Mouse (Mus musculus): ENCODE measurements at regions not wholly inside any gene's neighbourhood (a gene's known extent, or its start where the extent isn't known, plus 50 kb on each side); places are given as distances from the start of the nearest gene placed in this dataset.

DNA sequence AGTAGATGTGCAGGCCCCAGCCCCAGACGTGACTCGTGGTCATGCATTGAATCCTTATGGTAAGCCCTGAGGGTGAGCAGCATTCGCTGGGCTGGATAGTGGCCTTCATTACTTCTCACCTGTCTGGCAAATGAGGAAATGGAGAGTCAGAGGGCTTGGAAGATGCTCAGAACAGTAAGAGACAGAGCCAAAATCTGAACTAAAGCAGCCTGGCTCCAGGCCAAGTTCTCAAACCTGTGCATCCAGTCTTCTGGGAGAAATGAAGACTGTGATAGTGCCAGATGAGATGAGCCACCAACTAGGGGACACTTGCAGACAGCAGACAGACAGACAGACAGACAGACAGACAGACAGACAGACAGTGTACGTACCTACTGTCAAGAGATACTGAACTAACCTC, 137.1 kb downstream of the Wscd1 start:
- Histone ChIP-seq H3K4me2 (no peak overlapping the region), H3K4me1 (no peaks in the 10 kb centered on the region), H3K27me3 (replicated peaks) (no peaks in the 10 kb centered on the region), H3K4me3 (no peak overlapping the region), H3K36me3 (no peaks in the 10 kb centered on the region), H3K9me3 (no peaks in the 10 kb centered on the region), H3K27ac (replicated peaks) (no peak overlapping the region), H3K9ac (no peak overlapping the region)
- no peak for ATAC-seq (ENCODE audit: extremely low read depth, insufficient number of reproducible peaks, low FRiP score, low TSS enrichment)
- 61% methylated on average over 4 of the region's 4 CpGs for WGBS

DNA sequence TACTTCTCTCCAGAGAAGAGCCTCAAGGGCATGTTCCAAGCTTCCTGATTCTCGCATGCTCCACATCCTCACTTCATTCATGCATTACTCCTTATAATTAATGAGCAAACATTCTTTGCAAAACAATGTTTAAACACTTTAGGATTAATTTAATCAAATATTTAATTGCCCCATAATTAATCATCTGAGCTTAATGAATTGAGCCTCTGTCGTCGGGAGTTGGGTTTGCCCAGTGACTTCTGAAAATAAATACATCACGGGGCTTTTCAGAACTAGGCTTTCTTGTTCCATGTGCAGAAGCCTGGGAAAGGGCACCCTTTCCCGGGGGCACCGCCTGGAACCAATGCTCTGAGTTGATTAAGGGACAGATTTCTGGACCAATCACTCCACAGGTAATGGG, 135.1 kb downstream of the Wscd1 start:
- Histone ChIP-seq H3K4me3 (no peak overlapping the region), H3K4me2 (no peak overlapping the region), H3K9me3 (no peaks in the 10 kb centered on the region), H3K27ac (replicated peaks) (no peak overlapping the region), H3K27me3 (replicated peaks) (no peaks in the 10 kb centered on the region), H3K4me1 (no peaks in the 10 kb centered on the region), H3K9ac (no peak overlapping the region), H3K36me3 (no peaks in the 10 kb centered on the region)
- WGBS, result 71% methylated on average over 6 of the region's 6 CpGs
- no peak for ATAC-seq (ENCODE audit: extremely low read depth, insufficient number of reproducible peaks, low FRiP score, low TSS enrichment)

DNA sequence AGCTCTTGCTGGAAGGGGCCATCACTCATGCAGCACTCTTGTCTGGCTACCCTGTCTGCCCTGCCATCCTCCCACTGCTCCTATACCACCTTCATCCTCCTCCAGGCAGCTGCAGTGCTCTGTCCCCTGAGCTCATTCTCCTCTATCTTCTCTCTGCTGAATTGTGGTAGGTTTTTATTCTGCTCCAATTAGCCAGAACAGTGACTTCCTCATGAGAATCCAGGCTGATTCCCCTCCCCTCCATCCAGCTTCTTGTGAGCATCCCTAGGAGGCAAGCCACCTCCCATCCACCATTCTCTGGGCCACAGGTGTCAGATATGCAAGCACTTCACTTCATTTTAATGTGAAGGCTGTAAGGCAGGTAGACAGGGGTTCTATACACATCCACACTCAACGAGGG, 132.1 kb downstream of the Wscd1 start:
- 39% methylated on average over 1 of the region's 1 CpGs for WGBS
- no peaks in the 10 kb centered on the region for H3K36me3 ChIP-seq
- no peaks in the 10 kb centered on the region for H3K4me1 ChIP-seq
- no peak overlapping the region for H3K4me3 ChIP-seq
- no peak for ATAC-seq (ENCODE audit: extremely low read depth, insufficient number of reproducible peaks, low FRiP score, low TSS enrichment)
- H3K9me3 ChIP-seq, result no peaks in the 10 kb centered on the region
- no peak overlapping the region for H3K4me2 ChIP-seq
- H3K27ac ChIP-seq (replicated peaks), result no peak overlapping the region
- no peaks in the 10 kb centered on the region for H3K27me3 ChIP-seq (replicated peaks)
- H3K9ac ChIP-seq, result no peak overlapping the region

DNA sequence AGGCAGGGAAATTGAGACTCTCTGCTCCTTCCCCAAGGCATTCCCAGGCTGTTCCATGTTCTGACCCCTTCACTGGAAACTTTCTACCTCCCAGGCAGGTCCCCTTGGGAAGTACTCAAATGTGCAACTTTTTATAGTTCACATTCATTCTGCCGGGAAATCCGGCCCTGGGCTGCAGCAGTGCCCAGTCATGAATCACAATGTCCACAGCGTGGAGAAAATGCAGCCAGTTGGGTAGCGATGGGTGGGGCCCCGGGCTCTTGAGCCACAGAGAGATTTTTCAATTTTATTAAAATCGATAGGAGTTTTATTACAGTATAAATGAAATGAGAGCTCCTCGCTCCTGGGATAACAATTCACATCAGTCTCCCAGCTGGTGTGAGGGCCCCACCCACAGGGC, 121.6 kb downstream of the Wscd1 start:
- Histone ChIP-seq H3K27ac (replicated peaks) (no peak overlapping the region), H3K4me3 (no peak overlapping the region), H3K4me2 (no peak overlapping the region), H3K9ac (no peak overlapping the region), H3K4me1 (no peaks in the 10 kb centered on the region), H3K36me3 (no peaks in the 10 kb centered on the region), H3K27me3 (replicated peaks) (0 out of 2 replicates have a peak, but pooled peaks cover 11% of the 10 kb centered on the region), H3K9me3 (0 out of 2 replicates have a peak, but pooled peaks cover 6% of the 10 kb centered on the region)
- WGBS, result 71% methylated on average over 7 of the region's 7 CpGs
- ATAC-seq (ENCODE audit: extremely low read depth, insufficient number of reproducible peaks, low FRiP score, low TSS enrichment), result no peak

DNA sequence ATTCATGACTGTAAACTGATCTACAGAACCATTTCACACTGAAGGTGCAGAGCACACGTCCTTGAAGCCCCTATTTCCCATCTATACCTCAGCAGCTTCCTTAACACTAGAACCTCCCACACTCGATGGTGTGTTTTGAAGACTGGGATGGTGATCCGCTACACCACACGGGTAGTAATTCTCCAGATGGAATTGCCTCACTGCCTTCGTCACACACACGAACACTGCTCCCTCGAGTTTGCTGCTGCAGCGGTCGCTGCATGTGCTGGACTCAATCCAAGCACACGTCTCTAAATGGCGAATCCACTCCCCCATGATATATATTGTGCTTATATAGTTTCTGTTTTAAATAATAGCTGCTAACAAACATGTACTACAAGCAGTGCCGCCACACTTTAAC, 117.0 kb downstream of the Wscd1 start:
- Histone ChIP-seq H3K4me3 (no peak overlapping the region), H3K4me1 (no peaks in the 10 kb centered on the region), H3K4me2 (no peak overlapping the region), H3K36me3 (no peaks in the 10 kb centered on the region), H3K27me3 (replicated peaks) (0 out of 2 replicates have a peak, but pooled peaks cover 11% of the 10 kb centered on the region), H3K27ac (replicated peaks) (no peak overlapping the region), H3K9me3 (no peaks in the 10 kb centered on the region), H3K9ac (no peak overlapping the region)
- ATAC-seq (ENCODE audit: extremely low read depth, insufficient number of reproducible peaks, low FRiP score, low TSS enrichment), result no peak
- 75% methylated on average over 12 of the region's 12 CpGs for WGBS

DNA sequence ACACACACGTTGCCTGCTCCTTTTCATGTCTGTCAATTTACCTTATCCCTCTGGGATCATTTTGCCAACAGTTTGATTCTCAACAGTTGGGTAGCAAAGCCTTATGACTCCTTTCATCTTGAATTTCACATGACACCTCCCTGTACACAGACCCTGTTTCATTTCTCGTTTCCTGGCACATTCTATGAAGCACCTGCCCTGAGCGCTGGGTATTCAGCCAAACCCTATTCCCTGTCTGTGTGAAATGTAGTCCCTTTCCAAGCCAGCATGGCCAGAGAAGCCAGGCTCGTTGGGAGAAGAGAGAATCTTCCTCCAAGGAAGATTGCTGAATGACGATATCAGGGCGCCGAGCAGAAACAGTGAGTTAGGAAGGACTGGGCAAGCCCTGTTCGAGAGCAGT, 108.2 kb downstream of the Wscd1 start:
- Histone ChIP-seq H3K4me1 (no peaks in the 10 kb centered on the region), H3K9ac (no peak overlapping the region), H3K27me3 (replicated peaks) (0 out of 2 replicates have a peak, but pooled peaks cover 5% of the 10 kb centered on the region), H3K27ac (replicated peaks) (no peak overlapping the region), H3K36me3 (no peaks in the 10 kb centered on the region), H3K4me2 (no peak overlapping the region), H3K9me3 (no peaks in the 10 kb centered on the region), H3K4me3 (no peak overlapping the region)
- WGBS, result 71% methylated on average over 8 of the region's 8 CpGs
- ATAC-seq (ENCODE audit: extremely low read depth, insufficient number of reproducible peaks, low FRiP score, low TSS enrichment), result no peak

DNA sequence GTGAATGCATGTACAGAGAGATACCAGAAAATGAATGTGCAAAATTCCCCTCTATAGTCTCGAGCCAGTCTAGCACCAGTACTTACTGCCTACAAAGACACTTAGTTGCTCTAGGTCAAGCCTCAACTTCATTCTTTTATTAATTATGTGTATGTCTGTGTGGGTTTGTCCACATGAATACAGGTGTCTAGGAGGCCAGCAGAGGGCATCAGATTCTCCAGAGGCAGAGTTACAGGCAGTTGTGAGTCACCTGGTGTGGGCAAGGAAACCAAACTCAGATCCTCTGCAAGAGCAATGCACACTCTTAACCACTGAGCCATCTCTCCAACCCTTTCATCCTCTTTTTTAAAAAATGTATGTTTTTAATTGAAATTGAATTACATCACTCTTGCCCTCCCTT, 105.8 kb downstream of the Wscd1 start:
- 0 out of 2 replicates have a peak, but pooled peaks cover 1% of the 10 kb centered on the region for H3K27me3 ChIP-seq (replicated peaks)
- H3K4me1 ChIP-seq, result no peaks in the 10 kb centered on the region
- no peaks in the 10 kb centered on the region for H3K36me3 ChIP-seq
- H3K27ac ChIP-seq (replicated peaks), result no peak overlapping the region
- H3K9ac ChIP-seq, result no peak overlapping the region
- no peak overlapping the region for H3K4me3 ChIP-seq
- ATAC-seq (ENCODE audit: extremely low read depth, insufficient number of reproducible peaks, low FRiP score, low TSS enrichment), result no peak
- no peaks in the 10 kb centered on the region for H3K9me3 ChIP-seq
- H3K4me2 ChIP-seq, result no peak overlapping the region
- 69% methylated on average over 1 of the region's 1 CpGs for WGBS

DNA sequence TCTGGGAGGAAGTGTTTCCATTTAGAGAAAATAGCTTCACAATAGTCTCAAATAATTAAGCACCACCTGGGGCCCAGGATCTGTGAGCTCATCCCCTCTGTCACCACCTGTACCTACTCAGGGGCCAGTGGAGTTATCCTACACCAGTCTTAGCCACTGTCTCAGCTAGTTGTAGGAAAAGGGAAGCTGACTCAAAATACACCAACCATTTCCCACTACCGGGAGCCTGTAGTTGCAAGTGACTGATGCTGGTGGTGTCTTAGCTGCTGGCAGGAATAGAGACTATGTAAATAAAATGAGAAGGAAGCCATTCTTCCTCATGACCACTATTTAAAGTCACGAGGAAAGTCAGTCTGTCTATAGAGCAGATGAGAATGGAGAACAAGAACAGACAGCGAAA, 105.3 kb downstream of the Wscd1 start:
- H3K9ac ChIP-seq, result no peak overlapping the region
- no peaks in the 10 kb centered on the region for H3K9me3 ChIP-seq
- no peaks in the 10 kb centered on the region for H3K27me3 ChIP-seq (replicated peaks)
- H3K4me3 ChIP-seq, result no peak overlapping the region
- ATAC-seq (ENCODE audit: extremely low read depth, insufficient number of reproducible peaks, low FRiP score, low TSS enrichment), result no peak
- WGBS, result 75% methylated on average over 3 of the region's 3 CpGs
- no peaks in the 10 kb centered on the region for H3K36me3 ChIP-seq
- H3K4me1 ChIP-seq, result no peaks in the 10 kb centered on the region
- no peak overlapping the region for H3K4me2 ChIP-seq
- H3K27ac ChIP-seq (replicated peaks), result no peak overlapping the region

DNA sequence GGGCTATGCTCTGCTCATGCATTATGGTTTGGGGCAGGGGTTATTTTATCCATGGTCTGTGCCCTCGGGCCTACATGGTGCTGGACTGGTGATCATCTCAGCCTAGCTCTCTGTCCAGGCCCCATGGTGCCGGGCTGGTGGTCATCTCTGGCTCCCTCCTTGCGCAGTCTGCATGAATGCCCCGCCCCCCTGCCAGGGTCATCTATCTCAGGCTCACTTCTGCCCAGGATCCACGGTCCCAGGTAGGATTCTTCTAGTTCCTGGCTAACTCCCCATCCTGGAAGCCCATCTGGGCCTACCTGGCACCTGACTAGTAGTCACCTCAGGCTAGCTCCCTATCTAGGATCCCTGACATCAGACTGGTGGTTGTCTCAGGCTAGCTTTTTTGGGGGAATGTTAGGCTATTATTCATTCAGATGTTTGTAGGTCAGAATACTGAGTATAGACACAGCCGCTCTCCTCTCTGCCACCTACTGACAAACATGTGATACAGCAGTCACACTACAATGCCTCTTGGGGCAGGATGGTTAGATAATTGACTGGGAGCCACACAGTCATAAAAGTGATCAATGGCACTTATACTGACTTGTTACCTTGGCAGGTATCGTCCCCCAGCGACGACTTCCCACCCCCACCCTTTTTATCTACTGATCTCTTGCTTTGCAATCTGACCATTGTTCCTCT, 98.1 kb downstream of the Wscd1 start:
- 54% methylated on average over 9 of the region's 9 CpGs for WGBS
- no peak for ATAC-seq (ENCODE audit: extremely low read depth, insufficient number of reproducible peaks, low FRiP score, low TSS enrichment)
- H3K9ac ChIP-seq, result no peak overlapping the region

DNA sequence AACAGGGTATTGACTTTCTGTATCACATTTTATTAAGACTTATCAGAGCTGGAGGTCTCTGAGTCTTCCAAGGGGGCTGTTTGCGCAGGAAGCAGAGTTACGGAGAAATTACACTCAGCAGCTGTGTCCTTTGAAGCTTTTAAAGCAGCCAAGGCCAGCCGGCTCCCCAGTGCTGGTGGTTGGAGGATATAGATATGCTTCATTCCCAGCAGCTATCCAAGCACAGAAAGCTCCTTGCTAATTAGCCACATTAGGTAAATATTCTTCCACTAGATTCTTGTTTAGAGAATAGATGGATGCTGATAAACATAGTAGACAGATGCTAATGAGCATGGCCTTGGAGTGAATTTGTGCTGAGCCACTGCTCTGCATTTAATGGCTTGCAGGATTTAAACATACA, 96.8 kb downstream of the Wscd1 start:
- Histone ChIP-seq H3K4me1 (no peaks in the 10 kb centered on the region), H3K36me3 (no peaks in the 10 kb centered on the region), H3K4me3 (no peak overlapping the region), H3K9me3 (no peaks in the 10 kb centered on the region), H3K27ac (replicated peaks) (no peak overlapping the region), H3K4me2 (no peak overlapping the region), H3K27me3 (replicated peaks) (no peaks in the 10 kb centered on the region), H3K9ac (no peak overlapping the region)
- 68% methylated on average over 3 of the region's 3 CpGs for WGBS
- no peak for ATAC-seq (ENCODE audit: extremely low read depth, insufficient number of reproducible peaks, low FRiP score, low TSS enrichment)

More for the DNA sequence above, 98.1 kb downstream of the Wscd1 start:
- Histone ChIP-seq H3K27ac (replicated peaks) (no peak overlapping the region), H3K27me3 (replicated peaks) (no peaks in the 10 kb centered on the region), H3K36me3 (no peaks in the 10 kb centered on the region), H3K4me3 (no peak overlapping the region), H3K4me2 (no peak overlapping the region), H3K9me3 (no peaks in the 10 kb centered on the region), H3K4me1 (no peaks in the 10 kb centered on the region)

DNA sequence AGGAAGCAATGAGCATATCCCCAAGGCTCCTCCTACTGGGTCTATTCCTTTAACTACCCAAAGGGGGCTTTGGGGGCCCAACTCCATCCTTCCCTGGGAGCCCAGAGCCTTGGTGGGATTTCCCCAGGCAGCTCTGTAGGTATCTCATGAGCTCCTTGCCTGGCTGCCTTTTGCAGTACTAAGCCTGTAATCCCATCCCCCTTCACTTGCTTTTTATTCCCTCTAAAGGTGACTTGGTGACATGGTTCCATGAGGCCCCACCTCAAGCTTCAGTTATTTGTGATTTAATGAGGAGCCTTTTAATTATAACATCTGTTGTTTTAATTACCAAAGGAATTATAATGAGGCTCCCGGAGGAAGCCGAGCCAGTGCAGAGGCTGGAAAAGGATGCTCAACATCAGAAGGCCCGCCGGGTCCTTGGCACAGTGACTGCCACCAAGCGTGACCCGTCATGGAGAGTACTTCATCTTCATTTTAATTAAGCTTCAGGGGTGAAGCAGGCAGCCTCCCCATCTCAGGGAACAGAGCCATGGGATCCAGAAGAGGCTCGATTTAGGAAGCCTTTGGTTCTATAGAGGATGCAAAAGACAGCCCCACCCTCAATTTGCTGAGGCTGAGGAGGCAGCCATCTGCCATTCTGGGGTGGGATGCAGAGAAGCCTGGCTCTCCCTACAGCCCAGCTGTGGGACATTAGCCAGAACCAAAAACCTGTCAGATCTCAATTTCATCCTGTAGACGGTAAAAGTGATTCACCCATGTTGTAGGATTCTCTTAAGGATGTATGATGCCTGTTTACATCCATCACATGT, 91.1 kb downstream of the Wscd1 start:
- Histone ChIP-seq H3K9me3 (no peaks in the 10 kb centered on the region), H3K36me3 (no peaks in the 10 kb centered on the region), H3K27me3 (replicated peaks) (no peaks in the 10 kb centered on the region), H3K4me3 (no peak overlapping the region), H3K27ac (replicated peaks) (no peak overlapping the region), H3K4me1 (no peaks in the 10 kb centered on the region), H3K4me2 (no peak overlapping the region), H3K9ac (no peak overlapping the region)
- no peak for ATAC-seq (ENCODE audit: extremely low read depth, insufficient number of reproducible peaks, low FRiP score, low TSS enrichment)
- WGBS, result 69% methylated on average over 8 of the region's 8 CpGs
